Mouse (Mus musculus) lung, embryonic 14.5 days (tissue): ENCODE data around the gene Slc19a2. TPM values are rescaled to one million over a fixed set of nuclear protein-coding genes. Genes with fewer than 3 reads are reported as not detected.
A peak's percentile ranks its signal among the peaks of the same experiment; 100 is the strongest.

Source experiments
- ATAC-seq: fragments of 200-750 bp; cut with Nextera tagmentation; 2 replicates; pipeline ENCODE4 v1.8.0; 2017; ENCODE audit warnings: mild to moderate bottlenecking, moderate TSS enrichment, moderate library complexity; ENCODE audit not compliant: insufficient read depth
- DNase-seq: peaks from one replicate; pipeline ENCODE4 v3.0.0-alpha.2; 2015
- H3K27ac ChIP-seq: fragments of 300-500 bp; sonication (generic); 2 replicates; pipeline ENCODE4 v1.5.1; 2014; ENCODE audit warnings: low read depth, mild to moderate bottlenecking, moderate library complexity
- H3K27me3 ChIP-seq: fragments of 300-500 bp; sonication (generic); 2 replicates; pipeline ENCODE4 v1.6.1; 2014; ENCODE audit warnings: low read length, control low read depth; ENCODE audit not compliant: insufficient read depth
- H3K36me3 ChIP-seq: fragments of 300-500 bp; sonication (generic); 2 replicates; pipeline ENCODE4 v1.6.1; 2014; ENCODE audit warnings: control low read depth; ENCODE audit not compliant: insufficient read depth
- H3K4me1 ChIP-seq: fragments of 300-500 bp; sonication (generic); 2 replicates; pipeline ENCODE4 v1.6.1; 2014; ENCODE audit warnings: antibody characterized with exemption, control low read depth; ENCODE audit not compliant: insufficient read depth
- H3K4me2 ChIP-seq: fragments of 300-500 bp; sonication (generic); 2 replicates; pipeline ENCODE4 v1.6.1; 2014; ENCODE audit warnings: mild to moderate bottlenecking
- H3K4me3 ChIP-seq: fragments of 300-500 bp; sonication (generic); 2 replicates; pipeline ENCODE4 v1.5.1; 2014; ENCODE audit warnings: low read depth, low read length
- H3K9ac ChIP-seq: fragments of 300-500 bp; sonication (generic); 2 replicates; pipeline ENCODE4 v1.6.1; 2014
- H3K9me3 ChIP-seq: fragments of 300-500 bp; sonication (generic); 2 replicates; pipeline ENCODE4 v1.6.1; 2016; ENCODE audit warnings: low read depth, low read length, control low read depth
- CTCF ChIP-seq: IDR thresholded peaks from 2 replicates; pipeline ENCODE4 v1.5.1; 2016; ENCODE audit warnings: antibody characterized with exemption, low read depth
- WGBS: fragments of 180-500 bp; shearing (Covaris S2); extraction: QIAGEN DNeasy Blood & Tissue Kit; methylation state at CpG from one replicate; pipeline ENCODE4 v1.1.7; 2014; 5-methylcytosine and 5-hydroxymethylcytosine counted together
- polyA plus RNA-seq: library from polyadenylated mRNA; unstranded; fragments of >200 nt; fragmentation: Nextera tagmentation; extraction: Ambion mirVana; gene quantifications from 2 replicates; pipeline ENCODE4 v1.2.1, GENCODE M21; 2014

The Slc19a2 gene
- polyA plus RNA-seq, 1 experiment from 2014 or later, result 9.4 TPM

- WGBS, result 55% methylated on average over 7 of the region's 7 CpGs
- Histone ChIP-seq H3K27me3 (no peaks in the 10 kb centered on the region), H3K4me2 (no peak overlapping the region), H3K4me1 (no peaks in the 10 kb centered on the region), H3K9ac (no peak overlapping the region), H3K9me3 (no peaks in the 10 kb centered on the region), H3K4me3 (no peak overlapping the region), H3K27ac (no peak overlapping the region), H3K36me3 (no peaks in the 10 kb centered on the region)
- TF ChIP-seq CTCF, result no peak
- DNase-seq (no peak), ATAC-seq (no peak)
Observed at GRCm38 (mm10) chr1:164236078-164236477, 12.8 kb upstream of the Slc19a2 start.

DNA sequence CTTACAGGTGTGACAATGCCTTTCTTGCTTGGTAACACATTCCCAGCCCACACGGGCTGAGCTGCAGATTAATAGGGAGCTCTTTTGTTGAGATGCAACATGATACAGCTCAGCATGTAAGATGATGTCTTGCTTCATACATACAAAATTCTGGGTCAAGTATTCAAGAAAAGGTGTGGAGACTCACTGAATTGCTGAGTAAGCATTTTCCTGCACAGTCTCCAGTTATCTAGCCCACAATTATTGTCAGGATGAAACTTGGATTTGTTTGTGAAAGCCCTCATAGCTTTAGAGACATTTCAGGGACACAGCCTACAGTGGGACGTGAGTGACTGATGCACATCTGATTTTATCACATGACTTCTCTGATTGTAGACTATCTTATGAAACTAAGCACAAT lies 7.4 kb upstream of the Slc19a2 start:
- ATAC-seq (no peak), DNase-seq (no peak)
- Histone ChIP-seq H3K4me1 (no peaks in the 10 kb centered on the region), H3K36me3 (no peaks in the 10 kb centered on the region), H3K27me3 (no peaks in the 10 kb centered on the region), H3K9me3 (no peaks in the 10 kb centered on the region), H3K27ac (no peak overlapping the region), H3K4me3 (no peak overlapping the region), H3K4me2 (no peak overlapping the region), H3K9ac (no peak overlapping the region)
- no peak for TF ChIP-seq CTCF
- 74% methylated on average over 2 of the region's 2 CpGs for WGBS

- H3K27me3 ChIP-seq, result no peaks in the 10 kb centered on the region
- H3K9me3 ChIP-seq, result no peaks in the 10 kb centered on the region
- 46% methylated on average over 8 of the region's 8 CpGs for WGBS
- no peak overlapping the region for H3K4me2 ChIP-seq
- H3K9ac ChIP-seq, result no peak overlapping the region
- ATAC-seq (no peak), DNase-seq (no peak)
- no peaks in the 10 kb centered on the region; the same call in 1 of the 2 replicates for H3K4me1 ChIP-seq
- no peak overlapping the region for H3K27ac ChIP-seq
- no peak for TF ChIP-seq CTCF
- no peaks in the 10 kb centered on the region for H3K36me3 ChIP-seq
- no peak overlapping the region for H3K4me3 ChIP-seq
Observed at GRCm38 (mm10) chr1:164242809-164243208, 6.0 kb upstream of the Slc19a2 start.

- ATAC-seq (no peak), DNase-seq (no peak)
- Histone ChIP-seq H3K36me3 (no peaks in the 10 kb centered on the region), H3K27ac (peak overlapping the region; percentile 84), H3K9me3 (no peaks in the 10 kb centered on the region), H3K4me1 (peaks cover 6% of the 10 kb centered on the region; the same call in 1 of the 2 replicates), H3K9ac (peak overlapping the region; percentile 61; the same call in 1 of the 2 replicates), H3K4me2 (peak overlapping the region; percentile 68), H3K27me3 (no peaks in the 10 kb centered on the region), H3K4me3 (peak overlapping the region; percentile 72)
- TF ChIP-seq CTCF, result no peak
- whole genome bisulfite sequencing, result 33% methylated on average over 8 of the region's 8 CpGs
Observed at GRCm38 (mm10) chr1:164247442-164247841, 1.4 kb upstream of the Slc19a2 start.

DNA sequence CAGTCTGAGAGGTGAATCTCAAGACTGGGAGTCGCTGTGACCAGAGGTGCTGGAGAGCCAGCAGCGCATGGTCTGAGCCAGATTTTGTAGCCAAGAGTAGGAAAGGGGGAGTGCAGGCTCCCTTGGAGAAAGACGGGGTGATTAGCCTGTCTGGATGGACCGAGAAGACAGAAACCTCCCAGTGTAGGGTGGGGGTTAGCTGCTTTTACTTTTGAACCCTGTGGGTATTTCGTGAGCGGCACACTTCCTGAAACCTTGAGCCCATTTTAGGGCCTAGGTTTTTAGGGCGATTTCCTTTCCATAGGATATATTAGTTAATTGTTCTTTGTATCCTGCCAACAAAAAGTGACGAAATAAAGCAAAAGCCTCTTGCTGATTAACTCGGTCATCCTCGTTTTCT lies 875 bp upstream of the Slc19a2 start:
- Histone ChIP-seq H3K27ac (peak overlapping the region; percentile 84), H3K4me2 (peak overlapping the region; percentile 68), H3K9me3 (no peaks in the 10 kb centered on the region), H3K36me3 (no peaks in the 10 kb centered on the region), H3K4me3 (peak overlapping the region; percentile 72), H3K9ac (peak overlapping the region; percentile 61), H3K27me3 (no peaks in the 10 kb centered on the region), H3K4me1 (peaks cover 6% of the 10 kb centered on the region; the same call in 1 of the 2 replicates)
- no peak for DNase-seq
- TF ChIP-seq CTCF, result no peak
- 15% methylated on average over 10 of the region's 10 CpGs for WGBS
- ATAC-seq, result no peak

DNA sequence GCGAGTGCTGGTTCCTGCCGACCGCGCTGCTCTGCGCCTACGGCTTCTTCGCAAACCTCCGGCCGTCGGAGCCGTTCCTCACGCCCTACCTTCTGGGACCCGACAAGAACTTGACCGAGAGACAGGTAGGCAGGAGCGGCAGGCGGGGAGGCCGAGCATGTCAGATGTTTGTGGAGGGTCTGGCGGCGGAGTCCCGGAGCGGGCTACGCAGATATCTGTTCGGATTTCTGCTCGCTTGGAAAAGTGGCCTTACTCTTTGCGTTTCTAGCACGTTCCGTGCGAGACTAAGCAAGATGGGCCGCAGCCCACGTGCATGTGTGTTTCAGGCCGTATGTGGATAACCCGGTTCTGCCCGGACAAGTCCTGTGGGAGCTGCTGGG lies 476 bp downstream of the Slc19a2 start:
- no peak for TF ChIP-seq CTCF
- peak overlapping the region; percentile 72 for H3K4me3 ChIP-seq
- peak overlapping the region; percentile 75 for H3K4me2 ChIP-seq
- no peaks in the 10 kb centered on the region for H3K36me3 ChIP-seq
- no peak for ATAC-seq
- H3K27ac ChIP-seq, result peak overlapping the region; percentile 50; the same call in 1 of the 2 replicates
- no peaks in the 10 kb centered on the region for H3K27me3 ChIP-seq
- DNase-seq, result peak; percentile 55
- H3K4me1 ChIP-seq, result peaks cover 6% of the 10 kb centered on the region; the same call in 1 of the 2 replicates
- WGBS, result under 1% methylated on average over 33 of the region's 33 CpGs
- H3K9ac ChIP-seq, result peak overlapping the region; percentile 68
- H3K9me3 ChIP-seq, result no peaks in the 10 kb centered on the region

GRCm38 (mm10) chr1:164250391-164251150 lies 1.7 kb downstream of the Slc19a2 start:
- TF ChIP-seq CTCF, result no peak
- Histone ChIP-seq H3K4me2 (peak overlapping the region; percentile 75), H3K36me3 (no peaks in the 10 kb centered on the region), H3K4me3 (peak overlapping the region; percentile 72; the same call in 1 of the 2 replicates), H3K4me1 (peaks cover 6% of the 10 kb centered on the region; the same call in 1 of the 2 replicates), H3K9ac (no peak overlapping the region), H3K27me3 (no peaks in the 10 kb centered on the region), H3K27ac (no peak overlapping the region), H3K9me3 (no peaks in the 10 kb centered on the region)
- ATAC-seq (no peak), DNase-seq (no peak)
- 46% methylated on average over 8 of the region's 8 CpGs for WGBS
